Mouse (Mus musculus) olfactory bulb, adult 2 months (tissue): ENCODE data around the gene Ppp1r14b. TPM values are rescaled to one million over a fixed set of nuclear protein-coding genes. Genes with fewer than 3 reads are reported as not detected.

ENCODE experiments used
- H3K27ac ChIP-seq: fragments of 200-500 bp; 2 replicates; pipeline ENCODE4 v1.5.1; 2012; ENCODE audit warnings: low read depth, low read length; ENCODE audit not compliant: insufficient read depth
- H3K4me1 ChIP-seq: fragments of 200-500 bp; 2 replicates; pipeline ENCODE4 v1.6.1; 2012; ENCODE audit warnings: low read length; ENCODE audit not compliant: control insufficient read depth, insufficient read depth
- H3K4me3 ChIP-seq: fragments of 200-500 bp; 2 replicates; pipeline ENCODE4 v1.5.1; 2012; ENCODE audit warnings: mild to moderate bottlenecking, low read depth, low read length, moderate library complexity; ENCODE audit not compliant: insufficient read depth
- CTCF ChIP-seq: fragments of 200-500 bp; IDR thresholded peaks from 2 replicates; pipeline ENCODE4 v1.5.1; 2012; ENCODE audit warnings: low read depth, mild to moderate bottlenecking, low read length, moderate library complexity; ENCODE audit not compliant: insufficient read depth
- POLR2A ChIP-seq: fragments of 200-500 bp; IDR thresholded peaks from 2 replicates; pipeline ENCODE4 v1.6.1; 2012; ENCODE audit warnings: mild to moderate bottlenecking, low read depth, low read length, moderate library complexity; ENCODE audit not compliant: insufficient read depth
- WGBS: fragments of 180-500 bp; shearing (Covaris S2); methylation state at CpG from one replicate; pipeline ENCODE4 v1.1.7; 2018; 5-methylcytosine and 5-hydroxymethylcytosine counted together
- polyA plus RNA-seq: library from polyadenylated mRNA; stranded (reverse); fragments of >200 nt; gene quantifications from 2 replicates; pipeline ENCODE4 v1.2.4, GENCODE M21; 2012; ENCODE audit warnings: low replicate concordance; ENCODE audit not compliant: missing spikeins, insufficient read depth, insufficient read length

Gene Ppp1r14b
- polyA plus RNA-seq, 1 experiment = not detected

DNA sequence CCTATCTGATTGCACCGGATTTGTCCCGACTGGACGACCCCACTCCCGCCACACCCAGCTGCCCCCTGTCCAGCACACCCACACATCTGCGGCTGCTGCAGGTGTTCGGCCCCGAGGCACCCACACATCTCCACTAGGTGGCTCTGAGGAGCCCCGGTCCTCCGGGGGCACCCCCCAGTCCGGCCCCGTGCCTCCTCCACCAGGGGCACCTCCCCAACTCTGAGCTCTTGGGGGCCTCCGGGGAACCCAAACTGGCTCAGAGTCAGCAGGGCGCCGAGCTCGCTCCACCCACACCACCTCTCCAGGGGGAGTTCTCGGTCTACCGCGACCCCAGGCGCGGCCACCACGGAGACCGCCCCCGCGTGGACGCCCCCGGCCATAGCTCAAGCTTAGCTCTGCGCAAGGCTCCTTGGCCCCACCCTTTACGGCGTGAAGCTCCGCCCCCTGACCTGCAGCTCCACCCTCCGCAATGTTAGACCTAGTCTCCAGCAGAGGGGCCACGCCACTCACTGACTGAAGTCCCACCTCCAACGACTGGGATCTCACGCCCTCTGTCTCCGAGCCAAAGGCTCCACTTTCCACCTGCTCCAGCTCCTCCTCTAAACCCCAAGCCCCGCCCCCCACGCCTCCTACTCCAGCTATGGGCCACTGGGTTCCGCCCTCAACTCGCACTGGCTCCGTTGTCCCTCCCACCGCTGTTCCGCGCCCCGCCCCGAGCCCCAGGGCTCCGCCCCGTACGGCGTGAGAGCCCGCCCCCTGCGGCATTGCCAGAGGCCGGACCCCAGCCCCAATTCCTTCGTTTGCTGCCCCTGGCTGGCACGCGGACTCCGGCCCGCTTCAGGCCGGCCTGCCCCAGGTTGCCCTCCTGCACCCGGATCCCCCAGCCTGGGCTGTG is 5.0 kb downstream of the Ppp1r14b start:
- WGBS = 1% methylated on average over 59 of the region's 59 CpGs
- TF ChIP-seq CTCF (peak; percentile 85), POLR2A (no peak; the same call in 1 of the 2 replicates)
- Histone ChIP-seq H3K4me1 (peaks cover 26% of the 10 kb centered on the region), H3K4me3 (peak overlapping the region; percentile 70), H3K27ac (peak overlapping the region; percentile 84)

DNA sequence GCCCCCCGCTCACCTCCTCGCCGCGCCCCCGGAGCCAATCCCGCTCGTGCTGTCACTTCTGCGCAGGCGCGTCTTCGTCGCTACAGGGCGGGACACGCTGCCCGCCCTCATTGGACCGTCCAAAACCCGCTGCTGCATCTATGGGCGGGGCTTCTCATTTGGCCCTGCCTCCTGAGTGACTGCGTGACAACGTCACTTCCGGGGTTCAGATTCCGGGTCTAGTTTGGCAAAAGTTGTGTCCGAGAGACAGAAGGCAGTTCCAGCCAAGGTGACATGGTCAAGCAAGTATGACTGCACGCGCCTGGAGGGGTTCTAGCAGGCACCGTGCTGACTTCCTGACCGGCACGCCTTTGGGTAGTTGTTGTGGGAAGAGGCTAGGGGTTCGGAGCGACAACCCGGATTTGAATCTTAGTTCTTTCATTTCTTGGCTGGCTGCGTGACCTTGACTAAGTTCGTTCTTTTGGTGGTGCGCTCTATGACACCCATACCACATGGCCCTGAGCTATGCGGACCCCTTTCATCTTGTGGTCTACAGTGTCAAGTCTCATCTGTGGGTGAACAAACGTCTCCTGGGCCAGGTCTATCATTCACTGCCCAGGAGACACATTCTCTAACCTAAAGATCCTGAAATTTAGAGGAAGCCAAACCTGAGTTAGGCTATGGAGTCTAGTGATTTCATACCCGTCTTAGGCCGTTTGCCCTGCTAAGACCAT is 5.8 kb downstream of the Ppp1r14b start, which contains the start of gene Fkbp2:
Fkbp2 (minus strand) TSS at position 121 of the 713 bp plus-strand sequence.
- H3K27ac ChIP-seq = peak within 1 kb of the TSS; percentile 84
- TF ChIP-seq POLR2A (peak; percentile 69), CTCF (no peak)
- H3K4me1 ChIP-seq = peaks cover 26% of the 10 kb centered on the region
- peak within 1 kb of the TSS; percentile 70 for H3K4me3 ChIP-seq
- 1% methylated on average over 38 of the region's 38 CpGs for WGBS

DNA sequence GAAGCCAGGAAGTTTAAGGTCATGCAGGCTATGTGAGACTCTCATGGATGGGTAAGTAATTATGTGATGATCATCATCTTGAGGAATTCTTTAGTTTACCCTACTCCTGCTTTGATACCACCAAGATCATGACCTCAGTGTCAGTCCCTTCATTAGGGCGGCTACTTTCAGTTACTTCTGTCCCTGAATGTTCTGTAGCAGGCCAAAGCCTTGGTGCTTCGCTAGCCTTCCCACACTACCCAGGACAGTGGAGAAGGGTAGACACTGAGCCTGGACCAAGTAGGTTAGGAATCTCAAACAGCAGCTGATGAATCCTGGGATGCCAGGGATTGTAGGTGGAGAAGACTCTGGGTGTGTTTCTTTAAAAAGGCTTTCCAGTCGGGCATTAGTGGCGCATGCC is 6.7 kb downstream of the Ppp1r14b start:
- 92% methylated on average over 4 of the region's 4 CpGs for WGBS
- no peak overlapping the region for H3K4me3 ChIP-seq
- H3K4me1 ChIP-seq = peaks cover 23% of the 10 kb centered on the region
- no peak overlapping the region for H3K27ac ChIP-seq
- no peak for TF ChIP-seq CTCF
- no peak for TF ChIP-seq POLR2A

DNA sequence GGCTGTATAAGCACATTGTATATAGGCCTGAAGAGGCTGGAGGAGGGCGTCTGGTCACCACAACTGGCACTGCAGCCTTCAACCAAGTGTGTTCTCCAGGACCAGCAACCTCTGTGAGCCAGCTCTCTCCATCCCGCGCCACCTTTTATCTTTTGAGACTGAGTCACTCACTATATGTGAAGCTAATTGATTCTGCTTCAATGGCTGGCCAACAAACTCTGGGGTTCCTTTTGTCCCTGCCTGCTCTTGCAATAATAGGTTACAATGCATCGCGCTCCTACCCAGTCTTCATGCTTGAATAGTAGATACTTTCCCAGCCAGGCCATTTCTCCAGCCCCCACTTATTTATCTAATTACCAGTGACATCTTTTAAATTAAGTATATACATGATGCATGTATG is 8.9 kb downstream of the Ppp1r14b start:
- Histone ChIP-seq H3K4me1 (peaks cover 20% of the 10 kb centered on the region), H3K27ac (no peak overlapping the region), H3K4me3 (no peak overlapping the region)
- no peak for TF ChIP-seq CTCF
- no peak for TF ChIP-seq POLR2A
- 45% methylated on average over 5 of the region's 5 CpGs for WGBS

DNA sequence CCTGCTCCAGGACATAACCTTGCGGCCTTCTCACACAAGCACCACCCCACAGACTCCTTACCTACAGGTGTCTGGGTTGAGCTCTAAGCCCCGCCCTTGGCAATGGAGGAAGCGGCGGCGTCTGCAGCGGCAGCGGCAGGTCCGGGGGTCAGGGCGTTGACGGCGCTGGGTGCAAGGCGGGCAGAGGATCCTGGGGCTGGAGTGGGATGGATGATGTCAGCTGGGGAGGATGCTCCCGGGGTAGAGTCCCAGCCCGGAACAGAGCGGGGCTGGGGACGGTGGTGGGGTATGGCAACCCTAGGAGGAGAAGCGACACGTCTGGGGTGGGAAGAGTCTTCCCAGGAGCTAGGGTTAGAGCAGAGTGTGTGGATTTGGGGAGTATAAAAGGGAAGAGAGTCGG is 10.5 kb downstream of the Ppp1r14b start:
- peaks cover 13% of the 10 kb centered on the region for H3K4me1 ChIP-seq
- TF ChIP-seq POLR2A = no peak
- no peak for TF ChIP-seq CTCF
- no peak overlapping the region for H3K4me3 ChIP-seq
- WGBS = 92% methylated on average over 19 of the region's 19 CpGs
- H3K27ac ChIP-seq = no peak overlapping the region

DNA sequence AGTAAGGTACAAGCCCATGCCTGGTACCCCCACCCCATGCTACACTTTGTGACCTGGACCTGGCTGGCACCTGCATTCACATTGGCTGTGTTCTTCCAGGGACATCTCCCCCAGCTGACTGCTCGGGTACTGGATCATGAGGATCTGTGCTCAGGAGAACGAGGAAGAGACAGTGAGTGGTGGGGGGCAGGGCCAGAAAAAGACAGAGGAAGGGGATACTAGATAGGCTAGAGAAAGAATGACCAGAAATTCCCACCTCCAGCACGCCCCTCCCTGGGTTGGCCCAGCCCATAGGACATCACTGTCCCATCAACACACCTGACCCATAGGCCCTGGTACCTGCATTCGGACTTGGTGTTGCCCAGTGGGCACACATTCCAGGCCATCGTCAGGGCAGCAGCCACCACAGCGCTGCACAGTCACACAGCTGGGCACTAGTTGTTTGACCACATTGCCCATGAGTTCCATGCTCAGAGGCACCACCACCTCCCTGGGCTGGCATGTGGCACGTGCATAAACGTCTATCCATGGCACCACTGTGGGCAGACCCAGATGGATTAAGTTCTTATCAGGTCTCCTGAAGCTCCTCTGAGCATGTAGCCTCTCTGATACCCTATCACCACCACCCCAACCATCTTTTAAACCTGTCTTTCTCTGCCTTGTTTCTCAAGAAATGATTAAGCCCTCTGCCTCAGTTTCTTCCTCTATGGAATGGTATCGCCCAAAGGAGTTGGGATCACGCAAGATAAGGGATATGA is 11.4 kb downstream of the Ppp1r14b start:
- Histone ChIP-seq H3K4me3 (no peak overlapping the region), H3K4me1 (peaks cover 13% of the 10 kb centered on the region), H3K27ac (peak overlapping the region; percentile 55; the same call in 1 of the 2 replicates)
- WGBS = 77% methylated on average over 10 of the region's 10 CpGs
- TF ChIP-seq CTCF = no peak
- no peak for TF ChIP-seq POLR2A

DNA sequence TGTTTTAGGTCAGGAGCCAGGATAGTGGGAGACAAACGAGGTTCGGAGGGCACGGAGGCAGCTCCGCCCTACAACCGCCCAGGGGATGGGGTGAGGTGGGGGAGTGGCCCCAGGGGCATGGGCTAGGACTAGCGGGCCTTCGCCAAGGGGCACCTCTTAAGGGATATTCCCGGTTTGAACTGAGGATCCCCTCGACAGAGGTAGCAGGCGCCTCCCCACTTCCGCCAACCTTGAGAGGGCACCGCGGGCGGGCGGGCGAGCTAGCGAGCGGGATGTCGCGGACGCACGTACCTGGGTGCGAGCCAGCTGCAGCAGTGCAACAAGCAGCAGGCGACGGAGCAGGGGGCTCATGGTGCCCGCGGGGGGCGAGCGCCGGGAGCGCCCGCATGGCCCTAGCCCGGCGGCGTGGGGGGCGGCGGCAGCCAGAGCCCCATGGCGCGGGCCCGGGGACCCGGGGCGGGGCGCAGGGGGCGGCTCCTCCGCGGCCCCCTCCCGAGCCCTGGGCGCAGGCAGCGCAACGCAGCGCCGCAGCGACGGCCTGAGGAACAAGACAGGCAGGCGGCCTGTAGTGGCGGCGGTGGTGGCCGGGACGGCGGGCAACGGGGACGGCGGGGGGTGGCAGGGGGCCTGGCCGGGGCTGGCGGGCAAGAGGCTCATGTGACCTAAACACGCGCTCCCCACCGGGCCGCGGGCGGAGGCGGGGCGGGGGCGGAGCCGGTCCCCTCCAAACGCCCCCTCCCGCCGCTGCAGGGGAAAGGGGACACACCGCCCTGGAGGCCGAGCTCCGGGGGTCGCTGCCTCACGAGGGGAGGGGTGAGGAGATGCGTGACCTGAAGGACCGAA is 12.5 kb downstream of the Ppp1r14b start, which contains the start of gene Vegfb:
Vegfb (minus strand) TSS at position 591 of the 843 bp plus-strand sequence.
- Histone ChIP-seq H3K27ac (peak within 1 kb of the TSS; percentile 61), H3K4me1 (peaks cover 13% of the 10 kb centered on the region), H3K4me3 (peak within 1 kb of the TSS; percentile 74)
- under 1% methylated on average over 82 of the region's 85 CpGs for WGBS
- no peak for TF ChIP-seq CTCF
- TF ChIP-seq POLR2A = no peak

DNA sequence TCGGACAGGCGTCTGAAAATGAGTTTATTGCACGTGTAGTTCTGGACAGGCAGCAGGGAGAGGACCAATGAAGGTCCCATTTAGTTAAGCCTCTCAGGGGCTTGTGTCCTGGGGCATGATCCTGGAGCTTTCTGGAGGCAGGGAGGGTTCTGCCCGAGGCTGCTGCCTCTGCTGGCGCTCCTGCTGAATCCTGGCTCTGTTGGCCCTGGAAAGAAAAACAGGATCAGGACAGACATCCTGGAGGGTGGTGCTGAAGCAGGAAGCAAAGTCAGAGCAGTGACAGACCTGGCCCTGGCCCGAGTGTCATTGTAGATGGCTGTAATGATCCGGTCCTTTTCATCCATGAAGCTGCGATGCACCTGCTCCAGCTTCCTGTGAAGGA is 13.1 kb downstream of the Ppp1r14b start:
- Histone ChIP-seq H3K27ac (peak overlapping the region; percentile 61), H3K4me3 (peak overlapping the region; percentile 74), H3K4me1 (peaks cover 16% of the 10 kb centered on the region)
- TF ChIP-seq POLR2A (no peak), CTCF (no peak)
- 2% methylated on average over 8 of the region's 8 CpGs for WGBS
